8 mouse cellular contexts compared by ENCODE assay signal in the genomic region with DNA sequence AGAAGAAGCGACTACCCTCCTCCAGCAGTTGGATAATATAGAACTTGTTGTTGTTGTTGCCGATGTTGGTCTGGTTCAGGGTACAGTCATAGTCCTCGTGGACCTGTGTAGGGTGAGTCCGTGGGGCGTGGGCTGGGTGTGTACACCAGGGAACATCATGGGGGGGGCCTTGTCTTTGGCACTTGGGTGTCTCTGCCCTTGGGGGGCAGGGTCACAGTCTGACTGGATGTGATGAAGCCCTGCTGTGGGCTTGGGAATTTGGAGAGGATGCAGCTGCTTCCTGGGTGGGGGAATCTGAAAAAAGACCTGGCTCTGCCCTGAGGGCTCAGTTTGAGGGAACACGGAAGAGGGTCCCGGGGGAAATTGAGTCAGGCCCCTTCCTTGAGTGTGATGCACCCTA. TPM values are rescaled to one million over a fixed set of nuclear protein-coding genes. Genes with fewer than 3 reads are reported as not detected.
DNase-seq lines count a peak whose midpoint lies in the region; ATAC-seq lines count a peak whose summit lies in the region.

No protein-coding gene starts in this region.

- peak; percentile 15 to 19 for DNase-seq in frontal cortex, postnatal 10 days (ENCODE audit: low spot score in 2 of 2)
- DNase-seq in right cerebral cortex, postnatal 25 days, result peak; percentile 2
- DNase-seq in right cerebral cortex, postnatal 14 days, result no peak
- DNase-seq in cerebellum, adult 9-11 months, result peak; percentile 76
- peak; percentile 48 for DNase-seq in heart, postnatal 4 days
- DNase-seq in right cerebral cortex, postnatal 4 days, result peak; percentile 9

- ATAC-seq in frontal cortex, adult (ENCODE audit: low TSS enrichment), result no peak
- ATAC-seq in activated CD4-positive, CD25-positive, alpha-beta regulatory T cell, adult 4 months, result no peak

RNA-seq across cellular contexts. Expression of a gene that starts 0.7 kb away (rescaled TPM):
- 10 to 100 TPM; 21.3 to 23.3 TPM for total RNA-seq in heart, postnatal 4 days (2021)
- 10 to 100 TPM; 23.1 to 33.9 TPM for polyA plus RNA-seq in activated CD4-positive, CD25-positive, alpha-beta regulatory T cell, adult 4 months (2017; shearing (Covaris generic))

RNA-seq across cellular contexts. Expression of a gene that starts 1.7 kb away (rescaled TPM):
- 1 to 10 TPM; 7.5 to 8.3 TPM for total RNA-seq in heart, postnatal 4 days (2021)
- 10 to 100 TPM; 36.0 to 48.1 TPM for polyA plus RNA-seq in activated CD4-positive, CD25-positive, alpha-beta regulatory T cell, adult 4 months (2017; shearing (Covaris generic))

RNA-seq across cellular contexts. Expression of a gene that starts 9.3 kb away (rescaled TPM):
- under 1 TPM in 1 of 2 experiments, not detected in 1; 0.14 TPM for total RNA-seq in heart, postnatal 4 days (2021)
- polyA plus RNA-seq in activated CD4-positive, CD25-positive, alpha-beta regulatory T cell, adult 4 months (2017; shearing (Covaris generic)), result not detected

RNA-seq across cellular contexts. Expression of a gene that starts 22.0 kb away (rescaled TPM):
- 100 to 1,000 TPM in 1 of 2 experiments, 10 to 100 TPM in 1; 96.8 to 101 TPM for total RNA-seq in heart, postnatal 4 days (2021)
- polyA plus RNA-seq in activated CD4-positive, CD25-positive, alpha-beta regulatory T cell, adult 4 months (2017; shearing (Covaris generic)), result 1 to 10 TPM; 4.5 to 4.8 TPM

RNA-seq across cellular contexts. Expression of a gene that starts 24.7 kb away (rescaled TPM):
- total RNA-seq in heart, postnatal 4 days (2021), result not detected
- polyA plus RNA-seq in activated CD4-positive, CD25-positive, alpha-beta regulatory T cell, adult 4 months (2017; shearing (Covaris generic)), result not detected
